Mouse (Mus musculus) lung, adult 2 months (tissue): ENCODE results near the gene Olfr1323. TPM values are rescaled to one million over a fixed set of nuclear protein-coding genes. Genes with fewer than 3 reads are reported as not detected.

ENCODE experiments used
- DNase-seq: peaks from one replicate; pipeline ENCODE4 v3.0.0; 2022
- H3K4me1 ChIP-seq: fragments of 200-500 bp; 2 replicates; pipeline ENCODE4 v1.6.1; 2011; ENCODE audit warnings: low read length; ENCODE audit not compliant: control insufficient read depth, insufficient read depth
- H3K4me3 ChIP-seq: fragments of 200-500 bp; replicated peaks from 2 replicates; pipeline ENCODE3; 2011; ENCODE audit warnings: low read depth, mild to moderate bottlenecking, control low read depth, low read length; ENCODE audit errors: extremely low read depth
- CTCF ChIP-seq: fragments of 200-500 bp; IDR thresholded peaks from 2 replicates; pipeline ENCODE4 v1.5.1; 2011; ENCODE audit warnings: mild to moderate bottlenecking, low read length, control low read depth; ENCODE audit not compliant: insufficient read depth
- POLR2A ChIP-seq: fragments of 200-500 bp; IDR thresholded peaks from 2 replicates; pipeline ENCODE4 v1.6.1; 2011; ENCODE audit warnings: low read depth, mild to moderate bottlenecking, control low read depth, low read length, borderline replicate concordance; ENCODE audit errors: extremely low read depth
- WGBS: fragments of 180-500 bp; shearing (Covaris S2); methylation state at CpG from one replicate; pipeline ENCODE4 v1.1.7; 2018; 5-methylcytosine and 5-hydroxymethylcytosine counted together
- polyA plus RNA-seq: library from polyadenylated mRNA; depleted of rRNA; stranded (reverse); fragments of >200 nt; gene quantifications from 2 replicates; pipeline ENCODE4 v1.2.3, GENCODE M21; 2012; rRNA removed

Olfr1323 gene
- not detected in 2 replicates for polyA plus RNA-seq

DNA sequence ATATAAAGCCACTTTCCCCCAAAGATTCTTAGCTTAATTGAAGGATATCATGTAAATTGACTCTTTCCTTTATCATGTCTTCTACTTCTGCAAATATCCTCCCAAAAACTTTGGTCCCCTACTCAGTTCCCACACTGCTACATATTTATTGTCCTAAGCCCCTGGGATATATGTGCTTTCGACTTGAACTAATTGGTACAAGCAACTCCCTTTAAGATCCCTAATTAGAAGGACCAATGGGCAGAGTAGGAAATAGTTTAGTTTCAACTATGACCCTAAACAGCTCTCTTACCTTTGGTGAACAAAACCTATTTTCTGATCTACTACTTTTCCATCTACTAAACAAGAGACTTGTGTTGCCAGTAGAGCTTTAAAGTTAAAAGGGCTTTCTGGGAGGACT lies at the start of gene Olfr1323:
Gene Olfr1323, minus strand, starts transcription at position 101 of the 400 bp plus-strand sequence.
- no peak for DNase-seq
- H3K4me1 ChIP-seq: no peaks in the 10 kb centered on the region
- TF ChIP-seq CTCF (no peak), POLR2A (no peak)
- WGBS: 70% methylated on average over 1 of the region's 1 CpGs
- H3K4me3 ChIP-seq: no peak within 1 kb of the TSS

DNA sequence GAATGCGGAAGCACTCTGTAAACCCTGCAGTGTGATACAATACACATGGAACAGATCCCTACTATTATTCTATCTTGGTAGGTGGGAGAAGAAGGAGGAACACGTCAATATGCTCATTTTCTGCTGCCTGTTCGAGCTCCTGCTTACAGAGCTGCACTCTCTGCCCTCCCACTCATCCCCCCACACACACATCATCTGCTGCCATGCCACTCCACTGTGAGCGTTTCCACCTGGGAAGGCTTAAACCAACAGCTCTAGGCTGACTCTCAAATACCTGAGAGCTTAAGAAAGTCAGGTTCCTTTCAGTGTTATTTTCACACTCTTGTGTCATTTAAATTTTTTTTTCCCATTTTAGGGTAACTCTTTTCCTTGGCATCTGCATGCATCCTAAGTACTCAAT lies 6.9 kb downstream of the Olfr1323 start:
- no peaks in the 10 kb centered on the region for H3K4me1 ChIP-seq
- 40% methylated on average over 4 of the region's 4 CpGs for WGBS
- TF ChIP-seq POLR2A (no peak), CTCF (no peak)
- no peak overlapping the region for H3K4me3 ChIP-seq
- DNase-seq: no peak

Other genes starting within 250 kb of the Olfr1323 start
- 0.86 and 1.1 TPM in 2 replicates for gene Igsf1, start 221.6 kb downstream of the Olfr1323 start, polyA plus RNA-seq
- not detected in 2 replicates for gene Olfr1322, start 127.9 kb downstream of the Olfr1323 start, polyA plus RNA-seq